Mouse (Mus musculus) limb, embryonic 10.5 days (tissue): ENCODE data around the gene Fut9. TPM values are rescaled to one million over a fixed set of nuclear protein-coding genes. Genes with fewer than 3 reads are reported as not detected.

Source experiments
- DNase-seq: peaks from one replicate; pipeline ENCODE4 v3.0.0-alpha.2; 2017; ENCODE audit warnings: low spot score
- H3K27ac ChIP-seq: fragments of 300-500 bp; sonication (generic); 2 replicates; pipeline ENCODE4 v1.5.1; 2016; ENCODE audit warnings: mild to moderate bottlenecking
- H3K27me3 ChIP-seq: fragments of 300-500 bp; sonication (generic); 2 replicates; pipeline ENCODE4 v1.6.1; 2016; ENCODE audit warnings: low read depth, mild to moderate bottlenecking; ENCODE audit not compliant: poor library complexity, severe bottlenecking
- H3K36me3 ChIP-seq: fragments of 300-500 bp; sonication (generic); 2 replicates; pipeline ENCODE4 v1.6.1; 2016; ENCODE audit warnings: mild to moderate bottlenecking, moderate library complexity
- H3K4me1 ChIP-seq: fragments of 300-500 bp; sonication (generic); 2 replicates; pipeline ENCODE4 v1.6.1; 2016
- H3K4me3 ChIP-seq: fragments of 300-500 bp; sonication (generic); 2 replicates; pipeline ENCODE4 v1.5.1; 2016; ENCODE audit warnings: mild to moderate bottlenecking, moderate library complexity
- H3K9me3 ChIP-seq: fragments of 300-500 bp; sonication (generic); replicated peaks from 2 replicates; pipeline ENCODE4 v1.6.1; 2016; ENCODE audit warnings: mild to moderate bottlenecking
- whole genome bisulfite sequencing: fragments of 180-500 bp; shearing (Covaris S2); methylation state at CpG from one replicate; pipeline ENCODE4 v1.1.7; 2016; 5-methylcytosine and 5-hydroxymethylcytosine counted together
- polyA plus RNA-seq: library from polyadenylated mRNA; unstranded; fragments of >200 nt; fragmentation: Nextera tagmentation; extraction: Ambion mirVana; gene quantifications from 2 replicates; pipeline ENCODE4 v1.2.1, GENCODE M21; 2016

The Fut9 gene
- polyA plus RNA-seq, 1 experiment from 2014 or later = 0.25 TPM

- no peaks in the 10 kb centered on the region for H3K4me1 ChIP-seq
- H3K36me3 ChIP-seq = no peaks in the 10 kb centered on the region
- DNase-seq = no peak
- H3K27ac ChIP-seq = no peak overlapping the region
- no peaks in the 10 kb centered on the region for H3K9me3 ChIP-seq
- WGBS = 64% methylated on average over 5 of the region's 5 CpGs
- no peak overlapping the region for H3K4me3 ChIP-seq
- H3K27me3 ChIP-seq = no peaks in the 10 kb centered on the region
Observed at GRCm38 (mm10) chr4:25628113-25628512, 171.9 kb downstream of the Fut9 start.

- no peak for DNase-seq
- H3K4me3 ChIP-seq = no peak overlapping the region
- no peaks in the 10 kb centered on the region for H3K9me3 ChIP-seq
- no peaks in the 10 kb centered on the region for H3K27me3 ChIP-seq
- WGBS = 96% methylated on average over 9 of the region's 9 CpGs
- no peak overlapping the region for H3K27ac ChIP-seq
- H3K36me3 ChIP-seq = no peaks in the 10 kb centered on the region
- no peaks in the 10 kb centered on the region for H3K4me1 ChIP-seq
Observed at GRCm38 (mm10) chr4:25627467-25627866, 172.6 kb downstream of the Fut9 start.

GRCm38 (mm10) chr4:25627039-25627438 is 173.0 kb downstream of the Fut9 start:
- H3K27me3 ChIP-seq = no peaks in the 10 kb centered on the region

GRCm38 (mm10) chr4:25623176-25623575 is 176.9 kb downstream of the Fut9 start:
- 93% methylated on average over 2 of the region's 2 CpGs for WGBS
- Histone ChIP-seq H3K4me1 (no peaks in the 10 kb centered on the region), H3K9me3 (no peaks in the 10 kb centered on the region), H3K36me3 (no peaks in the 10 kb centered on the region), H3K27ac (no peak overlapping the region), H3K4me3 (no peak overlapping the region), H3K27me3 (no peaks in the 10 kb centered on the region)
- DNase-seq = no peak

More at GRCm38 (mm10) chr4:25627039-25627438, 173.0 kb downstream of the Fut9 start:
- Histone ChIP-seq H3K9me3 (no peaks in the 10 kb centered on the region), H3K4me3 (no peak overlapping the region), H3K36me3 (no peaks in the 10 kb centered on the region), H3K4me1 (no peaks in the 10 kb centered on the region), H3K27ac (no peak overlapping the region)
- no peak for DNase-seq
- 94% methylated on average over 1 of the region's 1 CpGs for WGBS

- DNase-seq = no peak
Observed at GRCm38 (mm10) chr4:25617301-25617700, 182.7 kb downstream of the Fut9 start.

GRCm38 (mm10) chr4:25613426-25613825 is 186.6 kb downstream of the Fut9 start:
- Histone ChIP-seq H3K4me1 (no peaks in the 10 kb centered on the region), H3K27me3 (no peaks in the 10 kb centered on the region), H3K9me3 (no peaks in the 10 kb centered on the region), H3K36me3 (no peaks in the 10 kb centered on the region), H3K4me3 (no peak overlapping the region), H3K27ac (no peak overlapping the region)
- WGBS = 94% methylated on average over 5 of the region's 5 CpGs
- DNase-seq = no peak

More at GRCm38 (mm10) chr4:25617301-25617700, 182.7 kb downstream of the Fut9 start:
- 88% methylated on average over 4 of the region's 4 CpGs for WGBS
- Histone ChIP-seq H3K27me3 (no peaks in the 10 kb centered on the region), H3K9me3 (no peaks in the 10 kb centered on the region), H3K4me1 (no peaks in the 10 kb centered on the region), H3K4me3 (no peak overlapping the region), H3K27ac (no peak overlapping the region), H3K36me3 (no peaks in the 10 kb centered on the region)

- no peaks in the 10 kb centered on the region for H3K9me3 ChIP-seq
- H3K27ac ChIP-seq = no peak overlapping the region
- 81% methylated on average over 2 of the region's 2 CpGs for WGBS
- H3K27me3 ChIP-seq = no peaks in the 10 kb centered on the region
- H3K4me3 ChIP-seq = no peak overlapping the region
- no peaks in the 10 kb centered on the region for H3K4me1 ChIP-seq
- no peak for DNase-seq
- no peaks in the 10 kb centered on the region for H3K36me3 ChIP-seq
Observed at GRCm38 (mm10) chr4:25610481-25610880, 189.6 kb downstream of the Fut9 start.

GRCm38 (mm10) chr4:25593218-25593617 is 206.8 kb downstream of the Fut9 start:
- DNase-seq = no peak
- WGBS = 77% methylated on average over 4 of the region's 4 CpGs
- no peaks in the 10 kb centered on the region for H3K27me3 ChIP-seq
- H3K9me3 ChIP-seq = no peaks in the 10 kb centered on the region
- H3K4me3 ChIP-seq = no peak overlapping the region
- H3K4me1 ChIP-seq = no peaks in the 10 kb centered on the region
- H3K36me3 ChIP-seq = no peaks in the 10 kb centered on the region
- H3K27ac ChIP-seq = no peak overlapping the region
